In genomic region chr10:19692988-19693387, GRCm38 (mm10) we compare ENCODE assay signal across 9 mouse cellular contexts. TPM values are rescaled to one million over a fixed set of nuclear protein-coding genes. Genes with fewer than 3 reads are reported as not detected.
DNase-seq lines count a peak whose midpoint lies in the region; ATAC-seq and TF ChIP-seq lines count a peak whose summit lies in the region.
"Had no signal": no experiment of that assay in that cellular context is flagged by ENCODE, and none has a peak within 500 bp of the region (broad histone marks: within the 10 kb centered on the region; RNA-seq: fewer than 3 reads in every experiment).

No protein-coding gene starts in this region.

- no peak for TF ChIP-seq POLR2A in kidney, adult 2 months (IDR thresholded peaks at IDR 0.05; ENCODE audit: low read depth, low read length)
- no peak for TF ChIP-seq POLR2A in limb, embryonic 14.5 days (IDR thresholded peaks at IDR 0.05; ENCODE audit: borderline replicate concordance, extremely low read depth, insufficient read depth, insufficient read length)

- H3K9me3 ChIP-seq in forebrain, embryonic 14.5 days (replicated peaks; ENCODE audit: control insufficient read depth, low read length) = no peaks in the 10 kb centered on the region
- no peaks in the 10 kb centered on the region for H3K9me3 ChIP-seq in hindbrain, embryonic 13.5 days
- no peaks in the 10 kb centered on the region for H3K9me3 ChIP-seq in limb, embryonic 14.5 days (ENCODE audit: control insufficient read depth, low read length)
- H3K9me3 ChIP-seq in midbrain, embryonic 15.5 days = no peaks in the 10 kb centered on the region
- H3K9me3 ChIP-seq: neural tube, embryonic 13.5 days had no signal

- ATAC-seq in forebrain, embryonic 14.5 days = no peak
- ATAC-seq in hindbrain, embryonic 13.5 days (ENCODE audit: low FRiP score) = 0 out of 2 replicates have a peak, but pooled peaks have one; percentile 43
- no peak for ATAC-seq in limb, embryonic 14.5 days (ENCODE audit: low FRiP score, low read depth)
- ATAC-seq in midbrain, embryonic 15.5 days (replicated peaks) = peak; percentile 86

- no peak overlapping the region for H3K4me2 ChIP-seq in forebrain, embryonic 14.5 days (ENCODE audit: low read length)
- H3K4me2 ChIP-seq in hindbrain, embryonic 13.5 days = no peak overlapping the region
- H3K4me2 ChIP-seq in limb, embryonic 14.5 days (replicated peaks; ENCODE audit: low read depth, low read length, severe bottlenecking) = no peak overlapping the region
- no peak overlapping the region for H3K4me2 ChIP-seq in midbrain, embryonic 15.5 days
- H3K4me2 ChIP-seq: neural tube, embryonic 13.5 days had no signal

- WGBS in kidney, adult 2 months = 53% methylated on average over 8 of the region's 8 CpGs
- 70% methylated on average over 8 of the region's 8 CpGs for WGBS in forebrain, embryonic 14.5 days
- 63% methylated on average over 8 of the region's 8 CpGs for WGBS in hindbrain, embryonic 13.5 days
- 63% methylated on average over 8 of the region's 8 CpGs for WGBS in limb, embryonic 14.5 days
- WGBS in midbrain, embryonic 15.5 days = 59% methylated on average over 8 of the region's 8 CpGs

- no peak overlapping the region for H3K9ac ChIP-seq in forebrain, embryonic 14.5 days (ENCODE audit: low read length)
- no peak overlapping the region for H3K9ac ChIP-seq in hindbrain, embryonic 13.5 days
- H3K9ac ChIP-seq in limb, embryonic 14.5 days (ENCODE audit: low read depth, low read length, severe bottlenecking) = no peak overlapping the region
- no peak overlapping the region for H3K9ac ChIP-seq in midbrain, embryonic 15.5 days
- H3K9ac ChIP-seq: neural tube, embryonic 13.5 days had no signal

- TF ChIP-seq CTCF in kidney, adult 2 months (conservative IDR thresholded peaks at IDR 0.05; ENCODE audit: insufficient read depth, insufficient read length, low read depth, low read length) = peak; percentile 75

- H3K27me3 ChIP-seq in kidney, adult 2 months (replicated peaks; ENCODE audit: control insufficient read depth, insufficient read depth, low read length) = no peaks in the 10 kb centered on the region
- no peaks in the 10 kb centered on the region for H3K27me3 ChIP-seq in forebrain, embryonic 14.5 days (replicated peaks; ENCODE audit: control insufficient read depth, insufficient read depth, low read length)
- 0 out of 2 replicates have a peak, but pooled peaks cover 3% of the 10 kb centered on the region for H3K27me3 ChIP-seq in hindbrain, embryonic 13.5 days
- no peaks in the 10 kb centered on the region for H3K27me3 ChIP-seq in limb, embryonic 14.5 days (ENCODE audit: control insufficient read depth, insufficient read depth, low read length)
- no peaks in the 10 kb centered on the region for H3K27me3 ChIP-seq in midbrain, embryonic 15.5 days (replicated peaks)
- H3K27me3 ChIP-seq: neural tube, embryonic 13.5 days had no signal

- DNase-seq in kidney, adult 2 months = peak; percentile 44
- no peak for DNase-seq in kidney, adult 11 months
- peak; percentile 59 for DNase-seq in ZHBTc4 (ENCODE audit: low read depth, low spot score)
- DNase-seq in forebrain, embryonic 14.5 days (ENCODE audit: low spot score) = peak; percentile 62
- peak; percentile 57 for DNase-seq in limb, embryonic 14.5 days (ENCODE audit: low spot score)
- DNase-seq in testis, postnatal 10 days (ENCODE audit: low spot score) = peak; percentile 45

- H3K27ac ChIP-seq in kidney, adult 2 months (ENCODE audit: insufficient read depth, low read depth, low read length) = no peak overlapping the region
- no peak overlapping the region for H3K27ac ChIP-seq in forebrain, embryonic 14.5 days (ENCODE audit: low read depth, low read length)
- H3K27ac ChIP-seq in hindbrain, embryonic 13.5 days = no peak overlapping the region
- H3K27ac ChIP-seq in limb, embryonic 14.5 days (replicated peaks; ENCODE audit: low read depth, low read length) = no peak overlapping the region
- no peak overlapping the region for H3K27ac ChIP-seq in midbrain, embryonic 15.5 days
- H3K27ac ChIP-seq: neural tube, embryonic 13.5 days had no signal

- no peak overlapping the region for H3K4me3 ChIP-seq in kidney, adult 2 months (ENCODE audit: insufficient read depth, low read depth, low read length)
- no peak overlapping the region for H3K4me3 ChIP-seq in forebrain, embryonic 14.5 days (ENCODE audit: low read depth, low read length)
- no peak overlapping the region for H3K4me3 ChIP-seq in hindbrain, embryonic 13.5 days
- no peak overlapping the region for H3K4me3 ChIP-seq in limb, embryonic 14.5 days (replicated peaks; ENCODE audit: low read length)
- H3K4me3 ChIP-seq in midbrain, embryonic 15.5 days = no peak overlapping the region
- H3K4me3 ChIP-seq: neural tube, embryonic 13.5 days had no signal

- no peaks in the 10 kb centered on the region for H3K4me1 ChIP-seq in kidney, adult 2 months (ENCODE audit: control insufficient read depth, insufficient read depth, low read length)
- no peaks in the 10 kb centered on the region for H3K4me1 ChIP-seq in forebrain, embryonic 14.5 days (ENCODE audit: control insufficient read depth, insufficient read depth, low read length)
- H3K4me1 ChIP-seq in hindbrain, embryonic 13.5 days (replicated peaks) = no peaks in the 10 kb centered on the region
- no peaks in the 10 kb centered on the region for H3K4me1 ChIP-seq in limb, embryonic 14.5 days (ENCODE audit: control insufficient read depth, insufficient read depth, low read length)
- no peaks in the 10 kb centered on the region for H3K4me1 ChIP-seq in midbrain, embryonic 15.5 days
- H3K4me1 ChIP-seq: neural tube, embryonic 13.5 days had no signal

- no peaks in the 10 kb centered on the region for H3K36me3 ChIP-seq in kidney, adult 2 months (ENCODE audit: control insufficient read depth, insufficient read depth, low read length)
- no peaks in the 10 kb centered on the region for H3K36me3 ChIP-seq in forebrain, embryonic 14.5 days (ENCODE audit: control insufficient read depth, insufficient read depth, low read length)
- no peaks in the 10 kb centered on the region for H3K36me3 ChIP-seq in hindbrain, embryonic 13.5 days
- H3K36me3 ChIP-seq in limb, embryonic 14.5 days (ENCODE audit: control insufficient read depth, insufficient read depth, low read length) = no peaks in the 10 kb centered on the region
- H3K36me3 ChIP-seq in midbrain, embryonic 15.5 days (replicated peaks) = no peaks in the 10 kb centered on the region
- H3K36me3 ChIP-seq: neural tube, embryonic 13.5 days had no signal

RNA-seq across cellular contexts. Expression of gene Il20ra, which starts 19.4 kb away (rescaled TPM):
- polyA plus RNA-seq in kidney, adult 2 months (2012; rRNA removed) = 0.06 TPM in 1 of 2 replicates, not detected in the other
- not detected in 2 replicates for polyA plus RNA-seq in forebrain, embryonic 14.5 days (2014; fragmentation: Nextera tagmentation; extraction: Ambion mirVana)
- polyA plus RNA-seq in hindbrain, embryonic 13.5 days (2015; fragmentation: Nextera tagmentation; extraction: Ambion mirVana) = 0.18 and 0.35 TPM in 2 replicates
- polyA plus RNA-seq in limb, embryonic 14.5 days (2012; rRNA removed) = 0.70 and 0.99 TPM in 2 replicates
- 0.45 and 1.1 TPM in 2 replicates for polyA plus RNA-seq in limb, embryonic 14.5 days (2014; fragmentation: Nextera tagmentation; extraction: Ambion mirVana)
- polyA plus RNA-seq in midbrain, embryonic 15.5 days (2015; fragmentation: Nextera tagmentation; extraction: Ambion mirVana) = 0.49 and 0.50 TPM in 2 replicates
- polyA plus RNA-seq: neural tube, embryonic 13.5 days had no signal

Comparison
In these comparisons a context has a peak if more than half of its experiments do, and no peak if none do; other contexts are left out.
1. ATAC-seq: peak in hindbrain, embryonic 13.5 days (single experiment) and midbrain, embryonic 15.5 days (single experiment); none in forebrain, embryonic 14.5 days (single experiment) and limb, embryonic 14.5 days (single experiment).